Mouse (Mus musculus) CD4-positive, CD25-positive, alpha-beta regulatory T cell, adult 2 months (primary cell): ENCODE data around the gene Palm.

Experiments used
- DNase-seq: peaks from one replicate; pipeline ENCODE4 v3.0.0-alpha.2; 2012; ENCODE audit warnings: low read depth, low spot score

Gene Palm

GRCm38 (mm10) chr10:79823011-79823410 is 29.6 kb downstream of the Palm start:
- no peak for DNase-seq

- no peak for DNase-seq
These were observed 31.0 kb downstream of the Palm start for GRCm38 (mm10) chr10:79824413-79824812.

- no peak for DNase-seq
These were observed 38.2 kb downstream of the Palm start for GRCm38 (mm10) chr10:79831583-79831982.

GRCm38 (mm10) chr10:79832026-79832785 is 38.8 kb downstream of the Palm start:
- no peak for DNase-seq

GRCm38 (mm10) chr10:79832786-79833181 is 39.4 kb downstream of the Palm start:
- no peak for DNase-seq

GRCm38 (mm10) chr10:79834769-79835398 is 41.5 kb downstream of the Palm start:
- DNase-seq: peak; percentile 90

- DNase-seq: peak; percentile 42
These were observed 43.5 kb downstream of the Palm start for GRCm38 (mm10) chr10:79836918-79837317.

- DNase-seq: no peak
These were observed 44.8 kb downstream of the Palm start for GRCm38 (mm10) chr10:79838151-79838550.

- no peak for DNase-seq
These were observed 46.7 kb downstream of the Palm start for GRCm38 (mm10) chr10:79840091-79840490.

GRCm38 (mm10) chr10:79840644-79841551 is 47.5 kb downstream of the Palm start:
- peak; percentile 32 for DNase-seq

GRCm38 (mm10) chr10:79842322-79842721 is 49.0 kb downstream of the Palm start:
- no peak for DNase-seq

- no peak for DNase-seq
These were observed 50.1 kb downstream of the Palm start for GRCm38 (mm10) chr10:79843476-79843875.

- DNase-seq: no peak
These were observed 53.2 kb downstream of the Palm start for GRCm38 (mm10) chr10:79846553-79846952.

- peak; percentile 54 for DNase-seq
These were observed 56.7 kb downstream of the Palm start for GRCm38 (mm10) chr10:79849941-79850628.

GRCm38 (mm10) chr10:79851653-79852052 is 58.3 kb downstream of the Palm start:
- DNase-seq: no peak

- peak; percentile 55 for DNase-seq
These were observed 58.9 kb downstream of the Palm start for GRCm38 (mm10) chr10:79852107-79852789.

GRCm38 (mm10) chr10:79852827-79853226 is 59.5 kb downstream of the Palm start:
- DNase-seq: no peak

GRCm38 (mm10) chr10:79853392-79853791 is 60.0 kb downstream of the Palm start:
- DNase-seq: peak; percentile 64

- peak; percentile 100 for DNase-seq
These were observed 60.8 kb downstream of the Palm start, which contains the start of gene Ptbp1 for GRCm38 (mm10) chr10:79853860-79854795. TSS of gene Ptbp1 (plus strand) at chr10:79854427.
